In the genomic region with DNA sequence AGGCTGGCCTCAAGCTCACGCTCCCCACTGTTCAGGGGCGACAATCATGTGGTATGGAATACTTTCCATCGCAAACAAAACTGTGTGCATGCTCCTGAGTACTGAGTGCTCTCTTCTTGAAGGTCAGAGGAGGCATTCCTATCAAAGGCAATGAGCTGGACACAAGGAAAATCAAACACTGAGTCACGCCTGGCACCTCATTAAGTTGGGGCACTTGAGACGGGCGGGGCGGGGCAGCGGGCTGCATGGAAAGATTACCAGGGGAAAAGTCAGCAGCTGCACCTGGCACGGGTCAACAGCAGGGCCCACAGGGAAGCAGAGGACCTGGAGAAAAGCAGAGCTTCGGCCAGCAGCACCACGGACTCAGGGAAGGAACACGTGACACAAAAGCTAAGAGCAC, we compare ENCODE assay signal across 17 mouse cellular contexts. TPM values are rescaled to one million over a fixed set of nuclear protein-coding genes. Genes with fewer than 3 reads are reported as not detected.
A peak's percentile ranks its signal among the peaks of the same experiment; 100 is the strongest.
DNase-seq lines count a peak whose midpoint lies in the region; ATAC-seq and TF ChIP-seq lines count a peak whose summit lies in the region.
"Had no signal": no experiment of that assay in that cellular context is flagged by ENCODE, and none has a peak within 500 bp of the region (broad histone marks: within the 10 kb centered on the region; RNA-seq: fewer than 3 reads in every experiment).

No protein-coding gene starts in this region.

- 0 out of 2 replicates have a peak, but pooled peaks cover under 1% of the 10 kb centered on the region for H3K36me3 ChIP-seq in heart, postnatal 0 days (replicated peaks; ENCODE audit: control insufficient read depth, insufficient read depth, low read length)
- H3K36me3 ChIP-seq in small intestine, adult 2 months (ENCODE audit: control insufficient read depth, insufficient read depth, low read length): peaks cover 11% of the 10 kb centered on the region
- H3K36me3 ChIP-seq in midbrain, embryonic 11.5 days (ENCODE audit: control insufficient read depth, insufficient read depth, low read length): no peaks in the 10 kb centered on the region
- H3K36me3 ChIP-seq: forebrain, embryonic 12.5 days; liver, embryonic 13.5 days; neural tube, embryonic 12.5 days had no signal

- H3K9ac ChIP-seq in heart, postnatal 0 days (replicated peaks; ENCODE audit: low read depth, low read length): no peak overlapping the region
- no peak overlapping the region for H3K9ac ChIP-seq in midbrain, embryonic 11.5 days (ENCODE audit: low read length)
- H3K9ac ChIP-seq: forebrain, embryonic 12.5 days; hindbrain, embryonic 12.5 days; liver, embryonic 13.5 days; midbrain, embryonic 13.5 days; neural tube, embryonic 12.5 days had no signal

- H3K4me3 ChIP-seq in heart, postnatal 0 days (ENCODE audit: low read depth, low read length): no peak overlapping the region
- H3K4me3 ChIP-seq in lung, adult 2 months (replicated peaks; ENCODE audit: extremely low read depth, low read depth, low read length): no peak overlapping the region
- H3K4me3 ChIP-seq in small intestine, adult 2 months (ENCODE audit: low read depth, low read length): no peak overlapping the region
- no peak overlapping the region for H3K4me3 ChIP-seq in midbrain, embryonic 11.5 days (ENCODE audit: low read depth, low read length)
- H3K4me3 ChIP-seq: forebrain, embryonic 12.5 days; hindbrain, embryonic 12.5 days; layer of hippocampus, adult 2 months; liver, embryonic 13.5 days; midbrain, embryonic 13.5 days; neural tube, embryonic 12.5 days had no signal

- H3K4me1 ChIP-seq in heart, postnatal 0 days (ENCODE audit: control insufficient read depth, insufficient read depth): no peaks in the 10 kb centered on the region
- H3K4me1 ChIP-seq in lung, adult 2 months (ENCODE audit: control insufficient read depth, insufficient read depth, low read length): no peaks in the 10 kb centered on the region
- peaks cover 24% of the 10 kb centered on the region; the same call in 1 of the 2 replicates for H3K4me1 ChIP-seq in small intestine, adult 2 months (ENCODE audit: control insufficient read depth, insufficient read depth, insufficient read length, low read length)
- H3K4me1 ChIP-seq in midbrain, embryonic 11.5 days (ENCODE audit: control insufficient read depth, insufficient read depth, low read length): no peaks in the 10 kb centered on the region
- H3K4me1 ChIP-seq: forebrain, embryonic 12.5 days; hindbrain, embryonic 12.5 days; liver, embryonic 13.5 days; midbrain, embryonic 13.5 days; neural tube, embryonic 12.5 days had no signal

- H3K27ac ChIP-seq in heart, postnatal 0 days (ENCODE audit: low read depth): no peak overlapping the region
- peak overlapping the region; percentile 75 for H3K27ac ChIP-seq in small intestine, adult 2 months (ENCODE audit: insufficient read depth, low read depth, low read length)
- no peak overlapping the region for H3K27ac ChIP-seq in midbrain, embryonic 11.5 days (ENCODE audit: low read depth, low read length)
- H3K27ac ChIP-seq: forebrain, embryonic 12.5 days; hindbrain, embryonic 12.5 days; layer of hippocampus, adult 2 months; liver, embryonic 13.5 days; midbrain, embryonic 13.5 days; neural tube, embryonic 12.5 days had no signal

- no peak for DNase-seq in heart, postnatal 0 days (ENCODE audit: low spot score)
- DNase-seq in heart, adult 18-20 months: no peak
- DNase-seq in kidney, adult 8-10 months: peak; percentile 57 to 65
- DNase-seq in lung, adult 2 months: peak; percentile 62
- DNase-seq in thymus, adult 18-20 months: no peak
- no peak for DNase-seq in midbrain, embryonic 11.5 days (ENCODE audit: low spot score, missing footprints)
- no peak for DNase-seq in right cerebral cortex, postnatal 36 days (ENCODE audit: low spot score in 2 of 2)
- DNase-seq: gastrocnemius, postnatal 10 days; liver, embryonic 13.5 days; thymus, postnatal 36 days had no signal

- H3K4me2 ChIP-seq in heart, postnatal 0 days (ENCODE audit: low read depth, low read length): no peak overlapping the region
- no peak overlapping the region for H3K4me2 ChIP-seq in midbrain, embryonic 11.5 days
- H3K4me2 ChIP-seq: forebrain, embryonic 12.5 days; heart, embryonic 11.5 days; hindbrain, embryonic 12.5 days; liver, embryonic 13.5 days; midbrain, embryonic 13.5 days; neural tube, embryonic 12.5 days had no signal

- 47% methylated on average over 12 of the region's 12 CpGs for WGBS in heart, postnatal 0 days
- 60% methylated on average over 12 of the region's 12 CpGs for WGBS in lung, adult 2 months
- 18% methylated on average over 12 of the region's 12 CpGs for WGBS in small intestine, adult 2 months
- 88% methylated on average over 12 of the region's 12 CpGs for WGBS in midbrain, embryonic 11.5 days

- H3K27me3 ChIP-seq in heart, postnatal 0 days (ENCODE audit: control insufficient read depth, insufficient read depth, low read length): no peaks in the 10 kb centered on the region
- no peaks in the 10 kb centered on the region for H3K27me3 ChIP-seq in small intestine, adult 2 months (ENCODE audit: control insufficient read depth, insufficient read depth, low read length)
- no peaks in the 10 kb centered on the region for H3K27me3 ChIP-seq in midbrain, embryonic 11.5 days (ENCODE audit: control insufficient read depth, insufficient read depth, low read length)
- H3K27me3 ChIP-seq: forebrain, embryonic 12.5 days; hindbrain, embryonic 12.5 days; midbrain, embryonic 13.5 days; neural tube, embryonic 12.5 days had no signal

- no peak for TF ChIP-seq EP300 in heart, postnatal 0 days (IDR thresholded peaks at IDR 0.05; ENCODE audit: low read depth)

- no peak for TF ChIP-seq CTCF in heart, postnatal 0 days (IDR thresholded peaks at IDR 0.05; ENCODE audit: low read depth)
- TF ChIP-seq CTCF in lung, adult 2 months (IDR thresholded peaks at IDR 0.05; ENCODE audit: insufficient read depth, low read length): no peak
- no peak for TF ChIP-seq CTCF in small intestine, adult 2 months (IDR thresholded peaks at IDR 0.05; ENCODE audit: extremely low read depth, insufficient read length, insufficient replicate concordance, low read depth, low read length)

- H3K9me3 ChIP-seq in heart, postnatal 0 days (replicated peaks; ENCODE audit: control insufficient read depth, low read length): no peaks in the 10 kb centered on the region
- no peaks in the 10 kb centered on the region for H3K9me3 ChIP-seq in midbrain, embryonic 11.5 days (ENCODE audit: control insufficient read depth, low read length)
- H3K9me3 ChIP-seq: forebrain, embryonic 12.5 days; hindbrain, embryonic 12.5 days; liver, embryonic 13.5 days; midbrain, embryonic 13.5 days; neural tube, embryonic 12.5 days had no signal

- 0 out of 2 replicates have a peak, but pooled peaks have one; percentile 20 for ATAC-seq in heart, postnatal 0 days (ENCODE audit: insufficient read depth, low read depth)
- ATAC-seq in midbrain, embryonic 11.5 days (ENCODE audit: low FRiP score): no peak
- ATAC-seq: midbrain, embryonic 13.5 days had no signal

- TF ChIP-seq POLR2A in lung, adult 2 months (IDR thresholded peaks at IDR 0.05; ENCODE audit: borderline replicate concordance, extremely low read depth, low read depth, low read length): no peak
- TF ChIP-seq POLR2A in small intestine, adult 2 months (IDR thresholded peaks at IDR 0.05; ENCODE audit: low read depth, low read length): no peak

RNA-seq across cellular contexts. Expression of a gene that starts 17.6 kb away (rescaled TPM):
- 0.58 and 1.9 TPM in 2 replicates for total RNA-seq in heart, postnatal 0 days (2014; rRNA removed; ENCODE audit: low replicate concordance)
- 1.4 TPM in 2 replicates for polyA plus RNA-seq in heart, postnatal 0 days (2015; fragmentation: Nextera tagmentation; extraction: Ambion mirVana)
- 1 to 10 TPM in 1 of 2 experiments, under 1 TPM in 1; 0.95 to 1.2 TPM for total RNA-seq in heart, adult 18-20 months (2021)
- polyA plus RNA-seq in lung, adult 2 months (2012; rRNA removed): 27.3 and 30.4 TPM in 2 replicates
- 3.2 and 44.6 TPM in 2 replicates for polyA plus RNA-seq in small intestine, adult 2 months (2012; rRNA removed)
- 5.8 and 6.4 TPM in 2 replicates for polyA plus RNA-seq in midbrain, embryonic 11.5 days (2014; fragmentation: Nextera tagmentation; extraction: Ambion mirVana)

RNA-seq across cellular contexts. Expression of a gene that starts 18.9 kb away (rescaled TPM):
- total RNA-seq in heart, postnatal 0 days (2014; rRNA removed; ENCODE audit: low replicate concordance): 53.1 and 55.6 TPM in 2 replicates
- 50.8 and 55.7 TPM in 2 replicates for polyA plus RNA-seq in heart, postnatal 0 days (2015; fragmentation: Nextera tagmentation; extraction: Ambion mirVana)
- 100 to 1,000 TPM; 138 TPM for total RNA-seq in heart, adult 18-20 months (2021)
- polyA plus RNA-seq in lung, adult 2 months (2012; rRNA removed): 60.4 and 76.1 TPM in 2 replicates
- 154 and 290 TPM in 2 replicates for polyA plus RNA-seq in small intestine, adult 2 months (2012; rRNA removed)
- polyA plus RNA-seq in midbrain, embryonic 11.5 days (2014; fragmentation: Nextera tagmentation; extraction: Ambion mirVana): 16.9 and 19.6 TPM in 2 replicates

RNA-seq across cellular contexts. Expression of a gene that starts 22.4 kb away (rescaled TPM):
- 1.5 and 6.4 TPM in 2 replicates for total RNA-seq in heart, postnatal 0 days (2014; rRNA removed; ENCODE audit: low replicate concordance)
- 1.2 and 1.5 TPM in 2 replicates for polyA plus RNA-seq in heart, postnatal 0 days (2015; fragmentation: Nextera tagmentation; extraction: Ambion mirVana)
- under 1 TPM; 0.15 to 0.77 TPM for total RNA-seq in heart, adult 18-20 months (2021)
- 52.9 and 59.5 TPM in 2 replicates for polyA plus RNA-seq in lung, adult 2 months (2012; rRNA removed)
- 3.8 and 29.7 TPM in 2 replicates for polyA plus RNA-seq in small intestine, adult 2 months (2012; rRNA removed)
- 0.18 and 0.40 TPM in 2 replicates for polyA plus RNA-seq in midbrain, embryonic 11.5 days (2014; fragmentation: Nextera tagmentation; extraction: Ambion mirVana)

RNA-seq across cellular contexts. Expression of a gene that starts 26.3 kb away (rescaled TPM):
- total RNA-seq in heart, postnatal 0 days (2014; rRNA removed; ENCODE audit: low replicate concordance): 0.85 TPM in 1 of 2 replicates, not detected in the other
- 0.10 TPM in 1 of 2 replicates, not detected in the other for polyA plus RNA-seq in heart, postnatal 0 days (2015; fragmentation: Nextera tagmentation; extraction: Ambion mirVana)
- not detected for total RNA-seq in heart, adult 18-20 months (2021)
- polyA plus RNA-seq in lung, adult 2 months (2012; rRNA removed): 0.62 and 0.70 TPM in 2 replicates
- 1.6 and 247 TPM in 2 replicates for polyA plus RNA-seq in small intestine, adult 2 months (2012; rRNA removed)
- polyA plus RNA-seq in midbrain, embryonic 11.5 days (2014; fragmentation: Nextera tagmentation; extraction: Ambion mirVana): 0.18 and 0.30 TPM in 2 replicates
- polyA plus RNA-seq: midbrain, embryonic 13.5 days had no signal

RNA-seq across cellular contexts. Expression of a gene that starts 27.5 kb away (rescaled TPM):
- total RNA-seq in heart, postnatal 0 days (2014; rRNA removed; ENCODE audit: low replicate concordance): 36.7 and 41.5 TPM in 2 replicates
- 34.4 and 36.1 TPM in 2 replicates for polyA plus RNA-seq in heart, postnatal 0 days (2015; fragmentation: Nextera tagmentation; extraction: Ambion mirVana)
- total RNA-seq in heart, adult 18-20 months (2021): 10 to 100 TPM; 12.2 to 16.6 TPM
- polyA plus RNA-seq in lung, adult 2 months (2012; rRNA removed): 16.9 and 19.1 TPM in 2 replicates
- polyA plus RNA-seq in small intestine, adult 2 months (2012; rRNA removed): 6.4 and 6.9 TPM in 2 replicates
- 127 and 137 TPM in 2 replicates for polyA plus RNA-seq in midbrain, embryonic 11.5 days (2014; fragmentation: Nextera tagmentation; extraction: Ambion mirVana)

Comparison
In these comparisons a context has a peak if more than half of its experiments do, and no peak if none do; other contexts are left out.
1. DNase-seq: peak in kidney, adult 8-10 months (2 of 2) and lung, adult 2 months (single experiment); none in heart, postnatal 0 days (single experiment), heart, adult 18-20 months (0 of 2), thymus, adult 18-20 months (0 of 2), midbrain, embryonic 11.5 days (single experiment) and right cerebral cortex, postnatal 36 days (0 of 2).